Mouse (Mus musculus) forebrain, embryonic 10.5 days (tissue): ENCODE results near the gene Glyr1. TPM values are rescaled to one million over a fixed set of nuclear protein-coding genes. Genes with fewer than 3 reads are reported as not detected.

Experiments used
- DNase-seq: peaks from one replicate; pipeline ENCODE4 v3.0.0-alpha.2; 2017; ENCODE audit warnings: low spot score; ENCODE audit errors: extremely low spot score
- H3K27ac ChIP-seq: fragments of 300-500 bp; sonication (generic); 2 replicates; pipeline ENCODE4 v1.5.1; 2016; ENCODE audit warnings: mild to moderate bottlenecking
- H3K27me3 ChIP-seq: fragments of 300-500 bp; sonication (generic); 2 replicates; pipeline ENCODE4 v1.6.1; 2016; ENCODE audit warnings: mild to moderate bottlenecking; ENCODE audit not compliant: poor library complexity, severe bottlenecking
- H3K36me3 ChIP-seq: fragments of 300-500 bp; sonication (generic); replicated peaks from 2 replicates; pipeline ENCODE4 v1.6.1; 2016; ENCODE audit warnings: mild to moderate bottlenecking, moderate library complexity
- H3K4me1 ChIP-seq: fragments of 300-500 bp; sonication (generic); 2 replicates; pipeline ENCODE4 v1.6.1; 2016
- H3K4me3 ChIP-seq: fragments of 300-500 bp; sonication (generic); 2 replicates; pipeline ENCODE4 v1.5.1; 2016; ENCODE audit warnings: mild to moderate bottlenecking, moderate library complexity
- H3K9me3 ChIP-seq: fragments of 300-500 bp; sonication (generic); 2 replicates; pipeline ENCODE4 v1.6.1; 2016; ENCODE audit warnings: mild to moderate bottlenecking, moderate library complexity
- WGBS: fragments of 180-500 bp; shearing (Covaris S2); methylation state at CpG from one replicate; pipeline ENCODE4 v1.1.7; 2016; 5-methylcytosine and 5-hydroxymethylcytosine counted together
- polyA plus RNA-seq: library from polyadenylated mRNA; unstranded; fragments of >200 nt; fragmentation: Nextera tagmentation; extraction: Ambion mirVana; gene quantifications from 2 replicates; pipeline ENCODE4 v1.2.1, GENCODE M21; 2016

Gene Glyr1
- polyA plus RNA-seq, 1 experiment from 2014 or later = 223 TPM

DNA sequence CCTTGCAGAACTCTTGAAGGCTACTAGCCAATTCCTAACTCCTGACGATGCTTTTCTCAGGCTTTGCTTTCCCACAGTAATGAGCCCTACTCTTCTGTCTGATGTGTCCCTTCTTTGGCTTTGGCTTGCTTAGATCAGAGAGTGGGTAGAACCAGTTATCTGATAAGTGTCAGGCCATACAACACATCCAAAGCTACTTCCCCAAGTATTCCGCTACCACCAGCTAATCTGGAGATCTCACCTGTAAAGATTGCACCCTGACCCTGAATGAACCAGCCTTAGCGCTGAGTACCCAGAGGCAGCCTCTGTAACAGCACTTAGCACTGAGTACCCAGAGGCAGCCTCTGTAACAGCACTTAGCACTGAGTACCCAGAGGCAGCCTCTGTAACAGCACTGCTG is 4.3 kb downstream of the Glyr1 start:
- H3K4me3 ChIP-seq = no peak overlapping the region
- no peak for DNase-seq
- H3K9me3 ChIP-seq = no peaks in the 10 kb centered on the region
- no peak overlapping the region for H3K27ac ChIP-seq
- WGBS = over 99% methylated on average over 3 of the region's 3 CpGs
- H3K27me3 ChIP-seq = no peaks in the 10 kb centered on the region
- peaks cover 77% of the 10 kb centered on the region for H3K36me3 ChIP-seq
- peaks cover 16% of the 10 kb centered on the region for H3K4me1 ChIP-seq

DNA sequence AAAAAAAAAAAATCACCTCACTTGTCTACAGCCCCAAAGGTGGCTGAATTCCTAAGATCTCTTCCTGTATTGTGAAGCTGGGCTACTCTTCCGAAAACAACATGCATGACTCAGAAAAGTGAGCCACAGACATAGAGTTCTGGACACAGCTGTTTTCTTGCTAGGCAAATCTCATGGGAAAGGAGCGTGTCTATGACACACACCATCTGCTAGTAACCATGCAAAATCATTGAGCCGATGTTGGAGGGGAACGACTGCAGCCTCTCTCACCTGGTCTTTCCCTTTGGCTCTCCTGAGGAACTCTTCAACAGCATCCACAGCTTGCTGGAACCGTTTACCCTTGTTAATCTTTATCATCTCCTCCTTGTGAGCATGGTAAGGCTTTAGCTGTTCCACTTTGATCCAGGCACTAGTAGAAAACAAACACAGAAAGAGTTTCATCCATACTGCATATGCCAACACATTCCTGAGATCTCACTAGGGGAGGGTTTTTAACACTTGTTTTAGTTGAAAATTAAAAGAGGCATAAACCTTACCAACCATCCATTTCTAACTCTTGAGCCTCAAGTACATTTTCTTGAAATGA is 12.9 kb downstream of the Glyr1 start:
- Histone ChIP-seq H3K27me3 (no peaks in the 10 kb centered on the region), H3K4me1 (no peaks in the 10 kb centered on the region), H3K27ac (no peak overlapping the region), H3K4me3 (no peak overlapping the region), H3K36me3 (peaks cover 100% of the 10 kb centered on the region), H3K9me3 (no peaks in the 10 kb centered on the region)
- WGBS = 91% methylated on average over 5 of the region's 5 CpGs
- no peak for DNase-seq

DNA sequence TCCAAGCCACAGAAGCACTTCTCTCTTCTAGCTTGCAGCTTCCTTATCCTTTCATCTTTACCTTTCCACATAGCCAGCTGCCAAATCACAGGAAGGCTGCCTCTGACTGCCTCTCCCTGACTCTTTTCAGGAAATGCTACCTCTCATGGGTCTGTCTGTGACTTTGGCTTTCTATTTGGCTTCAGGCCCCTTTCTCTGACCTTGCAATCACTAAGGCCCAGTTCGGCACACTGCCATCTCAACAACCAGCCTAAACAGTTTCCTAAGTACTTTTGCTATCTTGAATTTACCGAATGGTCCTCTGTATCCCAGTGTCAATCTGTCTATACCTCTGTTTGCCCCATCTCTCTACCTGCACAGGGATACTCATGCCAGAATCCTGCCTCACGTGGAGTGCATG is 14.1 kb downstream of the Glyr1 start:
- H3K27ac ChIP-seq = no peak overlapping the region
- no peaks in the 10 kb centered on the region for H3K27me3 ChIP-seq
- H3K4me3 ChIP-seq = no peak overlapping the region
- H3K9me3 ChIP-seq = no peaks in the 10 kb centered on the region
- H3K36me3 ChIP-seq = peaks cover 100% of the 10 kb centered on the region
- H3K4me1 ChIP-seq = no peaks in the 10 kb centered on the region
- WGBS = 93% methylated on average over 3 of the region's 3 CpGs
- DNase-seq = no peak

DNA sequence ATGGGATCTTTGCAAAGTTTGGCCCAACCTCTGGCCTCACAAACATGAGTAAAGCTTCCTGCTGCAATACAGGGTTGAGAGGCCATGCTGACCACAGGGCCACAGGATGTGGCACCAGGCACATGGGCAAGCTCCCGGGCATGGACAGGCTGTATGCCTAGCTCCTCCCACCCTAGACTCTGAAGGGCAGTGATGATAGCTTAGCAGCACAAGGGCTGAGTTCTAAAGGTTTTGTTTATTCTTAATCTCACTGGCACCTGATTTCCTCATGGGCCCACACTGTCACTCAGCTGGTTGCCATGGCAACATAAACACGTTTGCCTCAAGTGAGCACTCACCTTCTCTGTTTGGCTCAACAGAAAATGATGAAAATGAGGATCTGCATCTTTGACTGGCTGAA is 19.8 kb downstream of the Glyr1 start:
- Histone ChIP-seq H3K36me3 (peaks cover 100% of the 10 kb centered on the region), H3K4me3 (no peak overlapping the region), H3K27ac (no peak overlapping the region), H3K27me3 (no peaks in the 10 kb centered on the region), H3K4me1 (no peaks in the 10 kb centered on the region), H3K9me3 (no peaks in the 10 kb centered on the region)
- no peak for DNase-seq
- 80% methylated on average over 2 of the region's 2 CpGs for WGBS

DNA sequence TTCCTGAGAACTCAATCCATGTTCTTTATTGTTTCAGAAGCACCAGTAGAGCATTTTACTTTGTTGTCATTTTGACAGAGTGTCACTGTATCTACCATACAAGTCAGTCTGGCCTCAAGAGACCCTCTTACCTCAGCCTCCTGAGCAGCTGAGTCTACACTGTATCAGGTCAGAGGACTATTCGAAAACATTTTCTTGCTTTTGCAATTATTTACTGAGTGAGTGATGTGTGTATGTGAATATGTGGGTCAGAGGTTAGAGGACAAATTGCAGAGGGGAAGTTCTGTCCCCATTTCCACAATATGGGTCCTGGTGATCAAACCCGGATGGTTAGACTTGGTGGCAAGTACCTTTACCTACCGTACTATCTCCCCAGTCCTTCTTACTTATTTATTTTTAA is 25.6 kb downstream of the Glyr1 start:
- WGBS = 95% methylated on average over 3 of the region's 3 CpGs
- H3K27ac ChIP-seq = no peak overlapping the region
- no peaks in the 10 kb centered on the region for H3K9me3 ChIP-seq
- no peak for DNase-seq
- H3K36me3 ChIP-seq = peaks cover 100% of the 10 kb centered on the region
- H3K4me3 ChIP-seq = no peak overlapping the region
- no peaks in the 10 kb centered on the region for H3K4me1 ChIP-seq
- no peaks in the 10 kb centered on the region for H3K27me3 ChIP-seq

DNA sequence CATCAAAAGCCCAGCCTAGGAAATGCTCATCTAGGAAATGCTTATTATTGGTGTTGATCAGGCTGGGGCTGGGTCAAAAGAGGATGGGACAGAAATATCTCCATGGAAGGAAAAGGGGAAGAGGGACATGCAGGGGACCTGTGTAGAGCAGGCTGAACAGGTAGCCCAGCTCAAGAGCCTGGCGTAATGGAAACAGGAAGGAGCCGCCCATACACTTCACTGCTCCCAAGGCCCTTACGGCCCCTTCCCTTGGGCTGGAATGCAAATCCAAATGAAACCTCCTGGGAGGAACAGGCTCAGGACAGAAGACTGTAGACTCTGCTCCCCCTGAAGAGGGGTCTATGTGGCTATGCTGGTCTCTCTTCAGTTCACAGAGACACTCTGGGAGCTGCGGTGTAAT is 35.1 kb downstream of the Glyr1 start:
- no peaks in the 10 kb centered on the region for H3K27me3 ChIP-seq
- peaks cover 19% of the 10 kb centered on the region for H3K4me1 ChIP-seq
- H3K9me3 ChIP-seq = no peaks in the 10 kb centered on the region
- no peak overlapping the region for H3K27ac ChIP-seq
- H3K4me3 ChIP-seq = no peak overlapping the region
- 94% methylated on average over 4 of the region's 4 CpGs for WGBS
- H3K36me3 ChIP-seq = peaks cover 62% of the 10 kb centered on the region
- no peak for DNase-seq

DNA sequence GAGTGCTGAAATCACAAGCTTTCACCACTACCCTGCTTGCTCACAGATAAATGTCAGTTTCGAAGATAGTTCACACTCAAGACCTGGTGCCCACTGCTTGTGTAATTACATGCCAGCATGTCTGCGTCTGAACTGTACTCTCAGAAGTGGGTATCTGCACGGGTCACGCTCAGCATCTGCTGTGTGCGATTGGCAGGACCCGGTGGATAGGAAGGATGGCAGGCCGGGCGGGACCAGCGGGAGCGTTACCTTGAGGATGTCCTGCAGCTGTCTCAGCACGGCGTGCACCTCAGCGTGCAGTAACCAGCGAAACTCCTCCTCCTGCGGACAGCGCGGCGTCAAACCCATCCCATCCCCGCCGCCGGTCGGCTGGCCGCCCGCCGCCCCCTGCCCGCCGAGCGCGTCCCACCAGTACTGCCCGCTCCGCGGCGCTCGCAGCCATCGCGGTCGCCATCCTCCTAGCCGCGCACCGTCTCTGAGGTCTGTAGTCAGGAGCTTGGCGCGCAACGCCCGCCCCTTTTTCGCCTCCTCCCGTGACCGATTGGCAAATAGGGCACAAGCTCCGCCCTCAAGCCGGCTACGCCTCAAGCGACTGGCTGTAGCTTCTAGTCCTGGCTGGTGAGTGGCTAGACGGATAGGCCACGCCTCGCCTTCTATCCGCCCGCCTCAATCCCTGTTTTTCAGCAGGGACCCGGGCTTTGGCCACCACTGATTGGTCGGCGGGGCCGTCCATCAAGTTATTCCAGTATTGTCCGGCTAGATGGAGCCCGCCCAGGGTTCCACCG is 36.4 kb downstream of the Glyr1 start, which contains the start of gene Rogdi:
Gene Rogdi (minus strand): TSS at position 500 of the 785 bp plus-strand sequence.
- peak within 1 kb of the TSS; percentile 73 for H3K4me3 ChIP-seq
- H3K27ac ChIP-seq = peak within 1 kb of the TSS; percentile 86
- under 1% methylated on average over 60 of the region's 63 CpGs for WGBS
- no peaks in the 10 kb centered on the region for H3K27me3 ChIP-seq
- peaks cover 55% of the 10 kb centered on the region for H3K36me3 ChIP-seq
- peaks cover 19% of the 10 kb centered on the region for H3K4me1 ChIP-seq
- no peaks in the 10 kb centered on the region for H3K9me3 ChIP-seq
- DNase-seq = peak; percentile 98

DNA sequence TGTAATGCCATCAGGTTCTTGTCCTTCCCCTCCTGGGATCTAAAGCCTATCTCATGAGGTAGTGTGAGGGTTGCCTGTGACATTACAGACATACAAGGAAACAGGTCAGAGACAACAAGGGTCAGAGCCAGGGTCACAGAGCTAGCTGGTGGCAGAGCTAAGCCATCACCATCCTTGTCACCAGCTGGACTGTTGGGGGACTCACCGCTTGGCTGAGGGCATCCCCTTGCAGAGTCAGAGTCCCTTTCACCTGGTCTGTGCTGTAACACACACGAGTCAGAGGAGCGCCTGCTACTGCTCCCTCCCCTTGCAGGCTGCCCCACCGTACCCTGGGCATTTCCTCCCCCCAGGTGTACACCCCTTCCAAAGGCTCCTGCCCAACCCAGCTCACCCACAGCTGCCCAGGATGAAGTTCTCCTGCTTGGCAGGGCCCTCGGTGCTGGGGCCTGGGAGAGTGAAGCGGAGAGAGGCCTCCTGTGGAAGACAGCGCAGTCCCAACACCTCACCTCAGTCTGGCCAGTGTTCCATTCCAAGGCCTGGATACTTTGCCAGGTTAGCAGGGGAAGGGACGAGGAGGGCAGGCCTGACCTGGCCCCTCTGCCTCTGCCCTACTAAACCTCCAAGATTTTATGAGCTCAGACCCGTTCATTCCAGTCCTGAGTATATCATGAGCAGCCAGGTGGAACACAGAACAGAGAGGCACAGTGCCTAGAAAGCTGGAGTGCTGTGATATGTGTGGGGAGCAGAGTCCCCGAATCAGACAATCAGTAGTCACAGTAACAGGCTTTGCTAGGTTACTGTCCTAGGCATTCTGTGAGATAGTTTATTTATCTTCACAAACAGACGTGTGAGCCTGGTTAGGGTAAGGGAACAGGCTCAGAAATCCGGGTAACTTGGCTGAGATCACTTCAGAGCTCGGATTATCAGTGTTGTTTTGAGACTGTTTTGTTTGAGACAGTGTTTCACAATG is 37.3 kb downstream of the Glyr1 start:
- peak overlapping the region; percentile 73 for H3K4me3 ChIP-seq
- peaks cover 46% of the 10 kb centered on the region for H3K36me3 ChIP-seq
- DNase-seq = no peak
- WGBS = 55% methylated on average over 13 of the region's 13 CpGs
- H3K4me1 ChIP-seq = peaks cover 20% of the 10 kb centered on the region
- H3K27ac ChIP-seq = peak overlapping the region; percentile 86
- no peaks in the 10 kb centered on the region for H3K27me3 ChIP-seq
- no peaks in the 10 kb centered on the region for H3K9me3 ChIP-seq

DNA sequence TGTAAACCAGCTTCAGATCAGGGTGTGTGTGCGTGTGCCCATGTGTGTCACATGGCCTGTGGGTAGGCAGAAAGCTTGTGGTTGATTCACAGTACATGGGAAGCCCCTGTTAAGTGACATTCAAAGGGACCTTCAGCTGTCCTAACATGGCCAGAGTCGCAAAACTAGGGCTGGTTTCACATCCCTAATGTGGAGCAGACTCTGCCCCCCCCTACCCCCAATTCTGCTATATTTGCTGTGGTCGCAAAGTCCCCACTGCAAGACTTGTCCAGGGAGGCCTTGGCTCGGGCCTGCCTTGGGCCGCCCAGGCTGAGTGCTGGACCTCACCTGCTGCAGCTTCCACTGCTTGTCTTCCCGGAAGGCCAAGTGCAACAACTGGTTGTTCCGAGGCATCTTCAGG is 38.4 kb downstream of the Glyr1 start:
- Histone ChIP-seq H3K4me3 (no peak overlapping the region), H3K36me3 (peaks cover 36% of the 10 kb centered on the region), H3K27me3 (no peaks in the 10 kb centered on the region), H3K9me3 (no peaks in the 10 kb centered on the region), H3K27ac (no peak overlapping the region), H3K4me1 (peaks cover 24% of the 10 kb centered on the region)
- 89% methylated on average over 7 of the region's 7 CpGs for WGBS
- DNase-seq = no peak

DNA sequence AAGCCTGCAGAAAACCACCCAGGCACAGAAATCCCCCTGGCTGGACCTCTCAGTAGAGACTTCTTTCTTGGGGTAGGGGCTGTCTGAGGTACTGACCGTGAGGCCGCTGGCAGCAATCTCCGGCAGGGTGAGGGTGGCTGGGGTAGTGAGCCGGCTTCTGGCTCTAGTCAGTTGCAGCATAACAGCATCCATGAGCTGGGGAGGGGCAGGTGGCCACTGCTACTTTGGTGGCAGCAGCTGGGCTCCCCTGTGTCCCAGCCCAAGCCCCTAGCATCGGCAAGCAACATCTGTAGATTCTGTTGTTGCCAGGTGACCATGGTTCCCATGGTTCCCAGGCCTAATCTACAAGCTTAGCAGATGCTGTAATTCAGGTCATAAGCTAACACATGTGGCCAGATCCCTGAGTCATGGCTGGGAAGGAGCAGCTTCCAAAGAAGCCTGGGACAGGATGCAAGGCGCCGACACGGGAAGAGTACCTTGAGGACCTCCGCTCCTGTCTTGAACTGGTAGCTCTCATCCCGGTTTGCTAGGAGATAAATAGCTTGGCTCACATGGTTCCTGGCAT is 39.2 kb downstream of the Glyr1 start:
- Histone ChIP-seq H3K27me3 (no peaks in the 10 kb centered on the region), H3K9me3 (no peaks in the 10 kb centered on the region), H3K36me3 (peaks cover 28% of the 10 kb centered on the region), H3K27ac (no peak overlapping the region), H3K4me1 (peaks cover 24% of the 10 kb centered on the region), H3K4me3 (no peak overlapping the region)
- DNase-seq = no peak
- 91% methylated on average over 10 of the region's 10 CpGs for WGBS

DNA sequence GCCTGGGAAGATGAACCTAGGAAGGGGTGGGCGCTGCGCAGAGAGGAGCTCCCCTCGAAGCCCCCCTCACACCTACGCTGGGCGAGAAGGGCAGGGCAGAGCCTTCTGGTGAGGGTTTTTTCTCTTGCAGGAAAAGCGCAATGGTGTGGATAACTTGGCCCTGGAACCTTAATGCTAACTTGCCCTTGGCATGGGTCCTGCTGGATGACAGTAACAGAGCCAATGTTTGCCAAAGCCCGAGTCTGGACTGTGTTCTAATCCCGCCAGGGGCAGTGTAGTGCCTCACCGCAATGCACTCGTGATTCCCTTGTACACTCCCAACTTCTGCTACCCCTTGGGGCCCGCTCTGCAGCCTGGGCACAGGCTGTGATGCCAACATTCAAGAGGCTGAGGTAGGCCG is 41.6 kb downstream of the Glyr1 start:
- peak overlapping the region; percentile 53; the same call in 1 of the 2 replicates for H3K27ac ChIP-seq
- no peak overlapping the region for H3K4me3 ChIP-seq
- H3K27me3 ChIP-seq = no peaks in the 10 kb centered on the region
- DNase-seq = no peak
- 84% methylated on average over 12 of the region's 12 CpGs for WGBS
- peaks cover 14% of the 10 kb centered on the region for H3K36me3 ChIP-seq
- peaks cover 23% of the 10 kb centered on the region for H3K4me1 ChIP-seq
- no peaks in the 10 kb centered on the region for H3K9me3 ChIP-seq

DNA sequence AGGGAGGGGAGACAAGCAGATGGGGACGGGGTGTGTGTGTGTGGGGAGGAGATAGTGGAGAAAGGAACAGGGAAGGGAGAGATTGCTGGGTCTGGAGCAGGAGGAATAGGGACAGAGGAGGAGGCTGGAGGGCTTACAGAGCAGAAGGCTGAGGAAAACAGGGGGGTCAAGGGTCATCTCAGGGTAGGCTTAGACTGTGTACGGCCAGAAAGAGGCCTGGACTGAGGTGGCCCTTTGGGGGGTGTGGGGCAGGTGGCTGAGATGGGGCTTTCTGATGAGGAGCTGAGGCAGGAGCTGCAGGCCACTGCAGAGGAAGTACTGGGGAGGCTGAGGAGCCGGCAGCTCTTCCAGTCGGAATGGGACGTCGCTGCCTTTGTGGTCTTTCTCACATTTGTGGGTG is 42.2 kb downstream of the Glyr1 start:
- DNase-seq = no peak
- H3K9me3 ChIP-seq = no peaks in the 10 kb centered on the region
- no peak overlapping the region for H3K4me3 ChIP-seq
- H3K27ac ChIP-seq = peak overlapping the region; percentile 53; the same call in 1 of the 2 replicates
- H3K36me3 ChIP-seq = peaks cover 14% of the 10 kb centered on the region
- 47% methylated on average over 6 of the region's 6 CpGs for WGBS
- H3K27me3 ChIP-seq = no peaks in the 10 kb centered on the region
- peaks cover 17% of the 10 kb centered on the region for H3K4me1 ChIP-seq
